Mouse (Mus musculus) adrenal gland, postnatal 4 days (tissue): Measurements from ENCODE around the gene Hebp1. TPM values are rescaled to one million over a fixed set of nuclear protein-coding genes. Genes with fewer than 3 reads are reported as not detected.

Source experiments
- DNase-seq, 2 experiments: peaks; one replicate each; pipeline ENCODE4 v3.0.0; 2021 to 2022; ENCODE audit warnings: low spot score in 2 of 2, mixed read lengths in 2 of 2
- total RNA-seq, 2 experiments: library from RNA; stranded (reverse); gene quantifications; 2 replicates each; pipeline ENCODE4 v1.2.3; 2021

Gene Hebp1
- total RNA-seq, 2 experiments from 2014 or later: 41.4 to 43.6 TPM

GRCm38 (mm10) chr6:135165191-135165590, 32.6 kb downstream of the Hebp1 start:
- DNase-seq: no peak

GRCm38 (mm10) chr6:135162861-135163260, 35.0 kb downstream of the Hebp1 start:
- no peak for DNase-seq

DNA sequence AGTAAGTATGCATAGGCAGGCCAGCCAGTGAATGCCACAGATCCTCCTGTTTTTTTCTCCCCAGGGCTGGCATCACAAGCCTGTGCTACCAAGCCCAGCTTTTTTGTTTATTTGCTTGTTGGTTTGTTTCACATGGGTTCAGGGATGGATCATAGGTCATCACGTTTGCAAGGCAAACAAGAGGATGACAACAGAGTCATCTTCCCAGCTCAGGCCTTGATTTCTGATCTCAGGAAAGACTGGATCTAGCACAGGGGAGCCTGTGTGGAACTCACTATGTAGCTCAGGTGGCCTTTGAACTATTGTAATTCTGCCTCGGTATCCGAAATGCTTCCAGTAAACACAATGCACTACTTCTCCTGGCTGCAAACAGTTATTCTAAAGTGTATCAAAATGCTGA, 35.5 kb downstream of the Hebp1 start:
- DNase-seq: no peak

GRCm38 (mm10) chr6:135161356-135161755, 36.5 kb downstream of the Hebp1 start:
- DNase-seq: no peak

- DNase-seq: no peak
These were observed 39.3 kb downstream of the Hebp1 start for GRCm38 (mm10) chr6:135158509-135158908.

DNA sequence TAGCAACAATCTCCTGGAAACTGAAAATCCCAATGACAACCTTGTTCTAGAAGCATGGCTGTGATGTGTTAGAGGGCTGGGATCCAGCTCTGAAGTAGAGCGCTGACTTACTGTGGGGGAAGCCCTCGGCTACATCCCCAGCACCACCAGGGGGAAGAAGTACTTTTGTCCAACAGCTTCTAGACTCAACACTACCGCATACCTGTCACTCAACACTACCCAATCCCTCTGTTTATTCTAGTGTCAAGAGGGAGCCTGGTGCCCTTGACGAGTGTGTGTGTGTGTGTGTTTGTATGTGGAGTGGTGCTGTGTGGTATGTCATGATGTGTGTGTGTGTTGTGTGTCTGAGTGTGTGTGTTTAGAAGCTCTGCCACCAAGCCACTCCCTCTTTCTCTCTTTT, 40.3 kb downstream of the Hebp1 start:
- DNase-seq: no peak

- no peak for DNase-seq
These were observed 41.2 kb downstream of the Hebp1 start for GRCm38 (mm10) chr6:135156597-135156996.

- no peak for DNase-seq
These were observed 44.1 kb downstream of the Hebp1 start for GRCm38 (mm10) chr6:135153719-135154118.

DNA sequence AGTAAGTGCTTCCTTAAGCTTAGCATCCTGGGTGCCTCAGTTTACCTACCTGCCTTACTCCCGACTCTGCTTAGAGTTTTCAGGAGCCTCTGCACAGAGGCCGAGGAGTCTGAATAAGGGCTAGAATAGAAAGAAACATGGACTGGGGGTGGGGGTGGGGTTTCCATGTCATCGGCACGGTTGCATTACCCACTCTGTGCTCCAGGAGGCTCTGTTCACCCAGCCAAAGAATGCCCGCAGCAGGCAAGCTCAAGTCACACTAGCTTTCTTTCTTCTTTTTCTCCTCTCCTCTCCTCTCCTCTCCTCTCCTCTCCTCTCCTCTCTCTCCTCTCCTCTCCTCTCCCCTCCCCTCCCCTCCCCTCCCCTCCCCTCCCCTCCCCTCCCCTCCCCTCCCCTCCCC, 47.5 kb downstream of the Hebp1 start:
- no peak for DNase-seq

DNA sequence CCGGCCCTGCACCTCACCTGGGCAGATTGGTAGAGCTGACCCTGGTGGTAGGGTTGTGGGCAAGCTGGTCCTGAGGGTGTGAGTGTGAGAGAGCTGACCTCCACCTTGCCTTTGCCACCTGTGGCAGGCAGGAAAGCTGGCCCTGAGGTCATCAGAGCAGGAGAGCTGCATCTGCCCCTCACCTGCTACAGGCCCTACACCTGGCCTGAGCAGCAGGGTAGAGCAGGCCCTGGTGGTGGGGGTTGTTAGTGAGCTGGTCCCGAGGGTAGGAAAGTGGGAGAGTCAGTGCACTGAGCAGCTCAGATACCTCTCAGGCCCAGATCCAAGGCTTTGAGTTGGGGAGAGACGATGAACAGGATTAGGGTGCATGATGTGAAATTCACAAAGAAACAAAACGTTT, 48.1 kb downstream of the Hebp1 start:
- no peak for DNase-seq

DNA sequence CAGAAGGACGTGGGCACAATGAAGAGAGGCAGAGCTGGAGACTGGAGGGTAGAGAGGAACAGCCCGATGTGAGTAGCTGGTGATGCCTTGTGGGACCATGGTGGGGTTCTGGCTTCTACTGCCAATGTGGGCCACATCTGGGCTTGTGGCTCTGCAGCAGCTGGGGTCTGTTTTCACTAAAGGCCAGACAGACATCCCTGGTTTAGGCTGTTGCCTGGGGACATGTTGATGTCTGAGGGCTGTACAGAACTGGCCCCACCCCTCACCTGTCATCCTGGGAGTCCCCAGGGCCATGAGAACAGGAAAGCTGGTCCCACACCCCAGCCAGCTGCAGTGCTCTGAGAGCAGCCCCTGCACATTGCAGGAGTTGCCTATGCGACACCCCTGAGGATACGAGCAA, 48.6 kb downstream of the Hebp1 start:
- DNase-seq: no peak

GRCm38 (mm10) chr6:135148506-135148905, 49.3 kb downstream of the Hebp1 start:
- no peak for DNase-seq

DNA sequence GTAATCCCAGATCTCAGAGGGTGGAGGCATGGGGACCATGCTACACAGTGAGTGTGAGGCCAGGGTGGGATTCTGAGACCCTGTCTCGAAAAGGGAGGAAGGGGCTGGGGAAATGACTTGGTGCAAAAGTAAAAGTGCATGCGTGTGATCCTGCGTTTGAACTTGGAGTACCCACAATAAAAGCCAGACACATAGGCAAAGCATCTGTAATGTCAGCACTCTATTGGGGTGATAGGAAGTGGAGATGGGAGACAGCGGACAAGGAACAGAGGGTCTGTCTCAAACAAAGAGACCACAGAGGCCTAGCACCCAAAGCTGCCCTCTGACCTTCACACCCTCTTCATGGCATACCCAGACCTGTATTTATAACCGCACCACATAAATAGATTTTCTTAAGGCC, 51.8 kb downstream of the Hebp1 start:
- DNase-seq: no peak

DNA sequence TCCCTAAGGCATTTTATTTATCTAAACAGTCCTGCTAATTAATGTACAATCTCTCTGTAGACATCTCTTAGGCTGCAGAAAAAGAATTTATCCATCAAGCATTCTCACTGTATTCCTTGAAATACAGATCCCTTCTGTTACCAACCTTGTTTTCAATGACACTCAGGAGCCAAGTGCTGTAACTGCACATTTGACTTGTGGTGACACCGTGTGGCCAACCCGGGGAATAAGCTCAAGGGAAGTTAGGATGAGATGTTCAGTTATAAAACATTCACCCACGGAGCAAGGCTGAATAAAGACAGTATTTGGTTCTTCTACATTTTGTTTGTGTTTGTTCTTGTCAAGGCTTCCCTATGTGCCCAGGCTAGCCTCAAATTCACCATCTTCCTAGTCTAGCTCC, 53.3 kb downstream of the Hebp1 start:
- DNase-seq: no peak

DNA sequence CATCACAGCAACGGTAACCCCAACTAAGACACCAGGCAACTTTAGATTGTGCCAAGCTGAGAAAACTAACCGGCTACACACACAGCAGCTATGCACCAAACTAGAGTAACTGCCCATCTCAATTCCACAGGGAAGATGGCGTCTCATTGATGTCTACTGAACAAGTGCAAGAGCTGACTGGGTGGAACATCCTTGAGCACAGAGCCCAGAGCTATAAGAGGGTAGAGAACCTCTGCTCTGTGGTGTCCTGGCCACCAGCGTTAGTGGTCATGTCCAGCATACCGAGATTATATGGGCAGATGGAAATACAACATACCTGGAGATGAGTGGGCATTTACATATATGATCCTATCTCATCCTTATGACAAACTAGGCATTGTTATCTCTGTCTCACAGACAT, 54.7 kb downstream of the Hebp1 start:
- no peak for DNase-seq

GRCm38 (mm10) chr6:135141451-135142147, 56.2 kb downstream of the Hebp1 start:
- DNase-seq: no peak

GRCm38 (mm10) chr6:135138746-135139145, 59.1 kb downstream of the Hebp1 start:
- no peak for DNase-seq

DNA sequence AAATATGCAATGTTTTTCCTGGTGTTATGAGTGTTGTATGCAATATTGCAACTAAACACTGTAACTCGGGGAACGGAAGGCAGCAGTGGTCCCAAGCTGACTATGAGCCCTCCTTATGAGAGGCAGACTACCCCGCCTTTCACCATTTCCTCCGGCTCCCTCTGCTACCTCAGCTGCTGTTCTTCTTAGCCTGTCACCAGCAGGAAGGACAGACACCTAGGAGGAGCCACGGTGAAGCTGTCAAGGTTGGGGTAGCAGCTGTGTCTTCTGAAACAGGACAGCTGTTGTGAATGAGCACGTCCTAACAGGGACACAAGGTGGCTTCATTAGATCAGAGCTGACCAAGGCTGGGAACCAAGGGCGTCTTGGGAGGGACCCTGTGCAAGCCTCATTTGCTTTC, 59.6 kb downstream of the Hebp1 start:
- DNase-seq: no peak

- no peak for DNase-seq
These were observed 60.1 kb downstream of the Hebp1 start for GRCm38 (mm10) chr6:135137736-135138135.

DNA sequence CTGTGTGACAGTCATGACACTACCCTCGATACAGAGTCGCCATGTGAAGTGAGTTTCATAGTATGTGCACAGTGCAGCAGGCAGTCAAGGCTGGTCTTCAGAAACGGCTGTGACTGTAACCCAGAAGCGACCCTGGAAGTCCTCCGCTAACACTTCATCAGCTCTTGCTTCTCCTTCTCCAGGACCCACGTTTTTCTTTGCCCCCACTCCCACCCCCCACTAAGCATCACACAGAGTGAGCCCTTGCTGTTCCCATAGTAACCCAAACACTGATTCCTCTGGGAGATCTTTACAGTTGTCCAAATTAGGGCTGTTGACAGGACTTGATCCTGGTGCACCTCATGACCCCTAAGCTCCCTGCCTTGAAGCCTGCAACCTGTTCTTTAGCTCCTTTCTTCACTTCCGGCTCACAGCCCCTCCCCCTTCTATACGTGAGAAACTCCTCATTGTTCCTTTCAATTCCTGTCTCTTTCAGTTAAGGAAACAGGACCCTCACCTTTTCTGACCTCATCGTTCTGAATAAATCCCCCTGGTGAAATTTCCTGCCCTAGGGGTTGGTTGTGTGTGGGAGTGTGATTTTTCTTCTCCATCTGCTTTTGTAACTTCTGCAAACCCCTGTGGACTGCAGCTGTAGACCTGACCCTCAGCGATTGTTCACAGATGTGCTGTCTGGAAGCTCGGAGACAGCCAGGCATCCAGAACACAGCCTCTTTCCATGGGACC, 61.2 kb downstream of the Hebp1 start:
- no peak for DNase-seq

GRCm38 (mm10) chr6:135135735-135136134, 62.1 kb downstream of the Hebp1 start:
- DNase-seq: no peak

DNA sequence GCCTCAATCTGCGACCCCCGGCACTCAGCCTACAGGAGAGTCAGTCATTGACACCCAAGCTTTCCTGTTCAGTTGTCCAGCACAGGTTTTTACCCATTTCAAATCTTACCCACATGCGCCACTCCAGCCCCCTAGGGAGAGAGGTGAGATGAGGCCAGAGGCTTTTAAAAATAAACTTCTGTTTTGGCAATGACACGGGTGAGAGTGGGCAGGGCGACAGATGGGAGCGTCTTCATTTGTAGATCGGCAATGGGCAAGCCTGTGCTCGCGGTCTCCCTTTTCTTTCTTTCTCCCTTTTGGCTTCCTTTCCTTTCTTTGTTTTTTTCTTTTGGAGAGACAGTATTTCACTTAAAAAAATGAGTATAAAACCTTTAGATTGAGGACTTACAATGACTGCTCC, 64.3 kb downstream of the Hebp1 start:
- no peak for DNase-seq

GRCm38 (mm10) chr6:135133086-135133485, 64.7 kb downstream of the Hebp1 start:
- DNase-seq: no peak
